Mouse (Mus musculus) erythroid progenitor cell, adult 5-6 weeks (primary cell): ENCODE results near the gene Arid1b. TPM values are rescaled to one million over a fixed set of nuclear protein-coding genes. Genes with fewer than 3 reads are reported as not detected.

Experiments used
- ATAC-seq: replicated peaks from 2 replicates; pipeline ENCODE4 v1.8.0; 2016; ENCODE audit warnings: moderate number of reproducible peaks, mild to moderate bottlenecking, moderate TSS enrichment, inconsistent platforms; ENCODE audit not compliant: poor library complexity, low FRiP score, severe bottlenecking
- total RNA-seq, 2 experiments: library from RNA; stranded (forward) in 1 of 2; stranded (reverse) in 1 of 2; fragments of 150-400 nt in 1 of 2; fragments of 186-747, 209-891 nt in 1 of 2; gene quantifications; 2 replicates each; pipeline versions ENCODE4 v1.2.3 to v1.2.4; 2015 to 2017; ENCODE audit warnings: low replicate concordance in 2 of 2

The Arid1b gene
- total RNA-seq, 2 experiments from 2014 or later = 7.2 to 17.2 TPM

DNA sequence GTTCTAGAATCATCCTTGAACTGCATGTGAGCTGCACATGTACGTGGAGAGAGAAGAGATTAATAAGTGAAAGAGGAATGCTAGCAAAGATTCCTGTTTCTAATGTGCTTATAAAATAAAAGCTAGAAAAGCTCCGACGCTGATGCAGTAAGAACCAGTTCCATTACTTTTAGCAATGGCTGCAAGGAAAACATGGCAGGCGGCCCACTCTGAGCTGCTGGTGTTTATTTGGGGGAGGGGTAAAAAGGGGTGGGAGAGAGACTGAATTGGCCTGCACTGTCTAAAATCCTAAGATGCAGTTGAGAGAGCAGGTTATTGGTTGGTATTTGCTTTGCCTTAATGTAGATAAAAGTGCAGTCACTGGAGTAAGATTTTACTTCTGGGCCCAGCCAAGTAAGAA is 204.7 kb downstream of the Arid1b start:
- ATAC-seq = no peak

DNA sequence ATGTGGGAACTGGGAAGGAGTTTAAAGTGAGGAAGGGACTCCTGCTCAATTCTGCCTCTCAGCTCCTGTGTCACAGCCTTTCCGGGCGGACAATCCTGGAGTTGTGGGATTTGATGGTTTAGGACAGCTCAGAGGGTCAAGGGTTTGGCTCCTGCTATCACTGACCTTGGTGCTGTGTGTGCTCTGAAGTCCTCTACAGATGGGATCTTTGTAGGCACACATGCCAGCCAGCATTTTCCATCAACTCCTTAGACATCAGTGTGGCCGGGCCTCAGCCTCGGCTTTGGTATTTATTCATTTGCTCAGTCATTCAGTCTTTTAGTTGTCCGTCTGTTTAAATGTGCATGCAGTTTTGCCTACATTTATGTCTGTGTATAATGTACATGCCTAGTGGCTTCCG is 206.5 kb downstream of the Arid1b start:
- no peak for ATAC-seq

DNA sequence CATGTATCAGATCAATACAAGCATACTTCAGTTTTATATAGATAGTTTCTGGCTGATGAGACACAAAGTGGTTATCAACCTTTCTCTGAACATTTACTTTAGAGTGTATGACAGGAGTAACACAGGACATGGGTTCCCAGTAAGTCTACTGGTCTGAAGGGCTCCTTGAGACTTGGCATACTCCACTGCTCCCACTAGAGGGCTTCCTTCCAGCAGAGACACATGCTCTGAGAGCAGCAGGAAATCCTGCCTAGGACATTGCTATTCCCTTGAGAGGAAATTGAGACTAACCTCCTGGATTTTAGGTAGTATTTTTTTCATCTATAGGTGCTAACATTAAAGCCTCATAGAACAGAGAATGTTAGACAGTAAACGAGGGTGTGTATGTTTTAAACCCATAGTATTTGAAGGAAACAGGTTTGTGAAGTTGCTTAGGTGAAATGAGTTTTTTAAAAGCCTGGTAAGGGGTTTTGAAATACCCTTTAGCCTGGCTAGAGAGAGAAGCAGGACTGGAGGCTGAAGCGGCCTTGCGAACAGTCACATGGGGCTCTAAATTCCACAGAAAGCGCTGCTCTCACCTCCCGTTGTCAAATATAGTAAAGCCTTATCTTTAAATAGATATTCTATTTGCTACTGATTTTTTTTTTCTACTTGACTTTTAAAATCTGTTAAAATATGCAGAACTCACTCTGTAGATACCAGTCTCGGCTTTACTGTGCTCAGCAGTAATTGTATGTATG is 207.9 kb downstream of the Arid1b start:
- ATAC-seq = peak; percentile 77

DNA sequence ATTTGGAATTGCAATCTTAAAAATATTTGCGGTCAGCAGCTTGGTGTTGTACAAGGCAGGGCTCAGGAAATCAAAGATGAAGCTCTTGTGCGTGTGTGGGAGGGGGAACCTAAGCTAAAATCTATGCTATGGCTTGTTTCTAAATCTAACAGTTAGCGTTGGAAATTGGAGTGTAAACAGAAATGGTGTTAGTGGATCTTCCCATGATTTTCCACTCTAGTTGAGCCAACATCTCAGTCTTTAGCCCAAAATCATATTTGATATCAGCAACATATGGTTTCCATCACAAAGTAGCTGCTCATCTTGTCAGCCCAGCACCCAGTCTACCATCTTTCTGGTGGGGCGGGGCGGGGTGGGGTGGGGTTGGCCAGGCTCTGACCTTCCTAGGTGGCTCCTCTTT is 208.6 kb downstream of the Arid1b start:
- ATAC-seq = no peak

DNA sequence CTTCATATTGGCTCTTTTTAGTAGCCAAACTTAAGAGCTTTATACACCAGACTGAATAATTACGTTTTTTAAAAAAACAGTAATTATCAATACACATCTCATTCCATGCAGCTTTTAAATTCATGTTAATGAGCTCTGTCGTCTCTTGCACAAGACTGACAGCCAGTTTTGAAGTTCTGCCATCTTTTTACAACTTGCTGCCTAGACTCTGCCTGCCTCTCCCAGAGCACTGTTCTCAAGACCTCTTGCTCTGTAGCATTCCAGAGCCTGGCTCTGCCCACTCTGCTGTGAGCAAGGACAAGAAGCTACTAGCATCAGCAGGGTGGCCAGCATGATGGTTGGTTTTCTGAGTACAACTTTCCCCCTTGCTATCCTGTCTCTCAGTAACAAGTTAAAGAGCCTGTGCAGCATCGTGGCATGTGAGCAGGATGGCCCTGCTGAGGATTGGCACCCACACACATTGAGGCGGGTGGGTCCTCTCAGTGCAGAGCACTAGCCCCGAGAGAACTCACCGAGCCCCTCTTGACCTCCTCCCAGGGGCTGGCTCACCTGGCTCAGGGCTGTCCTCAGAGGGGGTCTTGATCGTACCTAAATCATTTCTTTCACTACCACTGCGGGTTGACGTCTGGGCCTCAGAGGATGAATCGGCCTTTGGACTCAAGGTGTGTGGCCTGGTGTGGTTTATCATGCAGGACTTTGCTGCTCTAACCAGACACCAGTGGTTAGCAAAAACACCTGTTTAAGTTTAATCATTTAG is 209.4 kb downstream of the Arid1b start:
- ATAC-seq = no peak

DNA sequence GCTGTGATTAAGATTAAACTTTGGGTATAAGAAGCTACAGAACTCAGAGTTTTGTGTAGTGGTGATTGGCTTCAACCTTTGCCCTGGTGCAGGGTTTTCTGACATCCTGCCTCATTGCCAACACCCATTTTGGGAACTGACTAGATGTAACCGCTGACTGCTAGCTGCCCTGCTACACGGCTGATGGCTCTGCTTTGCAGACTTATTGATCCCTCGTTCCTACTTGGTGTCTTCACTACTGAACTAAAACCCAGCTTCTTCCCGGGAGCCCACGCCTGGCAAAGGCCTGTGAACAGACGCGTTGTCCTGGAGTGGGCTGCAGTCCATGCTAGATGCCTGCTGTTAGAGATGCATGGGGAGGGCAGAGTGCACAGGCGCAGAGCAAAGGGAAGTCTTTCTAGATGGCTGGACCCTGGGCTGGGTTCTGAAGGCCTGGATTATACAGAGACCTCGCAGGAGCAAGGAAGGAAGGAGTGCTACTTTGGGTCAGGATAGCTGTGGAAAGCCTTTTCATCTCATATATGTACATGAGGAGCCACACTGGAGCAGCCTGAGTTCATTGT is 210.1 kb downstream of the Arid1b start:
- ATAC-seq = no peak

DNA sequence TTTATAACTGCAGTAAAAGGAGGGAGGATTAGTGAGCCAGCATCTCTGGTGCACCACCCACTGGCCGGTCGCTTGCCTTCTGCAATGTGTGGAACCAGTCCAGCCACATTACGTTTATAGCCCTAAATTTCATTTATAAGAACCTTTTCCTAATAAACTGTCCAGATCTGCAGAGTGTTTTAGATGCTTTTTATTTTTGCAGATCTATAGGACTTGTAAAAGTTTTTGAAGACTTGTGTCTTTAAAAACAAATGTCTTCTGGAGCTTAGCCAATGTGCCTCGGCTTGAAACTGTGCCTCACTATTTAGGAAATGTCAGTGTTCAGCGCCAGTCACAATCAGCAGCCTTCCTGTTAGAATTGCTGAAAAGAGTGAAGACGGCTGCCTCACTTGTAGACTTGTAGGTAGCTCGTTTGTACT is 211.0 kb downstream of the Arid1b start:
- no peak for ATAC-seq

DNA sequence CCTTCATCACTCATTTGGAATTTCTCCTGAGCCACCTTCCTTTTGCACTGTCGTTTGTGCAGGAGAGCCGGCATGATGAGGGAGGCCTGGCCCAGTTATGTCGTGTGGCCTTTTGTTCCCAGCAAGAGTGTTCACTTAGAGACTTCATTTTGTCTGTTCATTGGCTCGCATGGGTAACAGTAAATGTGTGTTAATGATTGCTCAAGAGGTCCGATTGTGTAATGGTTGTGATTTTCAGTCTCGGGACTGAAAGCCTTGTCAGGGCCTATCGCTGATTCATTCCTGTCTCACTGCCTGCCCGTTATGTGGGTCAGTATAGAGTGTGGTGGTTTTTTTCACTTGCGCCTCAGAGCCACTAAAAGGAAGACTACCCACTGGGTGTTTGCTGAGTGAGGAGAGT is 212.6 kb downstream of the Arid1b start:
- ATAC-seq = no peak

DNA sequence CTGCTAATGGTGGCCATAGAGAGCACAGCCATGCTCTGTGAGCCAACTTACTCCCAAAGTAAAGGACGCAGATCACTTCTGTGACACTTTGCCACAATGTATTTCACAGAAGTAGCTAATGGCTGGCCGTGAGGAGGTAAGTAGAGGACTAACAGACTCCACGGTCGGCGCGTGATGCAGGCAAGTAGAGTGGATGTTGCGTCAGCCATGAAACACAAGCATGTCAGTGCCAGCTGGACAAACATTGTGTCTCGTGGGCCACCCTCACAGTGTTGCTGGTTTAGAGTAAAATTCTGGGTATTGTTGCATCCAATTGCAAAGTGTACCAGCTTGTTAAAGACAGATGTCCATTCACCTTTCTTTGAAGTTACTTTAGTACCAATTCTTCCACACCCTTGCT is 213.7 kb downstream of the Arid1b start:
- no peak for ATAC-seq

DNA sequence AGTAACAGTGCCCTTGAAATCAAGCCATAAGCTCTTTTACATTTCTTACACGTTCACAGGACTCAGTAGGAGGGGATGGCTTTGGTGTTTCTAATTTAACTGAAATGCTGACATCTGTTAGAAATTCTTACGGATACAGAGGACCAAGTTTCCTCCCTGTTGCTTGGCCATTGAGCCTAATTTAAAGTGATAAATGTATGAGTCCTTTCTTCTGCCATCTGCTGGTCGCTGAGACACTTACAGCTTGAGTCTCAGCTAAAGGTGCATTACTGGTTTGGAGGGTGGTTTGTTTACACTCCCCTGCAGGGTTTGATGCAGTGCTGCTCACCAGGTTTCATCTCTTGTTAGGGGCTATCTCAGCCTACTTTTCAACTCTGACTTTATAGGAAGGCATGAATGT is 214.2 kb downstream of the Arid1b start:
- ATAC-seq = no peak

DNA sequence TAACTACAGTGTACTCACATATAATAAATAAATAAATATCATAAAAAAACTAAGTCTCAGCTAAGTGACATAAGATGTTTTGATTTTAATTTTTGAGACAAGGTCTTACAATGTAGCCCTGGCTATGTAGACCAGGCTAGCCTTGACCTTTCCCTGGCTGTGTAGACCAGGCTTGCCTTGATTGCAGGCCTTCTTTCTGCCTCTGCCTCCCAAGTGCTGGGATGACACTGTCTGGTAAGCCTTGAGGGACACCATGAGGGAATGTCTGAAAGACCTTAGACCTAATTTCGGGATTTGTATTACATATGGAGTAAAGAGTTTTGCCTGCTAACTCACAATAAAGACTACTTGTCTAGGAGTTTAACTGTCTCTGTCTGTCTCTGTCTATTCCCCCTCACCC is 214.9 kb downstream of the Arid1b start:
- ATAC-seq = no peak

DNA sequence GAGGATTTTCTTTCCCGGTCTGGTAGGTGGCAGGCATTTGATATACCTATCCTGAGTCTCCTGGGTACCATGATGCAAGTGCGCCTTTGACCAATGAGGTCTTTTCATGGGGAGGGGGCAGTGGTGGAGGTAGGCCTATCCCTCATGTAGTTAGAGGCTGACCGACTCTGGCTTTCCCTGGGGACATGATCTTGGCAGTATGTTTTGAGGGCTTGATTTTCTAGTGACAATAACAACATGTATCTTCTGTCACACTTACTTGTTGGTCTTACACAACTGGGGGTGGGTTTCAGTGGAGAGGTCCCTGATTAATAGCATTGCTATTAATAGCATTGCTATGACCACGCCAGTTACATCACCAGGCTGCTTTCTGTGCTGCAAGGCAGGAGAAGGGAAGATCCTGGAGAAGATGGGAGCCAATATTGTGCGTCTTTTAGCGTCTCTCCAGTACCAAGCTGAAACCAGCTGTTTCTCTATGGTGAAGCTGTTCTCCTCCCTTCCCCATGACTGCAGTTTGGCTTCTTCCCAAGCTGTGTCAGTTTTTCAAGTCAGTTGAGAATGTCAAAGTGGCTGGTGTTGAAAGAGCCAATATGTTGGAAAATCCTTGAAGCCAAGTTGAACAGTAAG is 216.1 kb downstream of the Arid1b start:
- ATAC-seq = no peak

DNA sequence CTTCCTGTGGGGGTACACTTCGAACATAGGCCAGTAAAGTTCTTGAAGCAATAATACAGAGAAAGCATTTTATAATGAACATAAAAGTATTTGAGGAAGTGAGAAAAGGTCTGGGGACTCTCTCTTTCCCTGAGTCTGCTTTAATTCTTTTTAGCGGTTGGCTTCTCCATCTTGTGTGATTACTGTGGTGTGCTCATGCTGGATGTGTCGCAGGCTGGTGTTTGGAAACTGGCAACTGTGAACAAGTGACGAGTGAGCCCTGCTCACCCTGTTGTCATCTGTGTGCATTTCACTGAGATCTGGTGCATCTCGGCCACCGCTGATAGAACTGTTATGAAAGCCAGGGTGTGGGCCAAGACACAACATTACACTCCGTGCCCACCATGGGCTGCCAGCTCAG is 216.8 kb downstream of the Arid1b start:
- ATAC-seq = no peak

DNA sequence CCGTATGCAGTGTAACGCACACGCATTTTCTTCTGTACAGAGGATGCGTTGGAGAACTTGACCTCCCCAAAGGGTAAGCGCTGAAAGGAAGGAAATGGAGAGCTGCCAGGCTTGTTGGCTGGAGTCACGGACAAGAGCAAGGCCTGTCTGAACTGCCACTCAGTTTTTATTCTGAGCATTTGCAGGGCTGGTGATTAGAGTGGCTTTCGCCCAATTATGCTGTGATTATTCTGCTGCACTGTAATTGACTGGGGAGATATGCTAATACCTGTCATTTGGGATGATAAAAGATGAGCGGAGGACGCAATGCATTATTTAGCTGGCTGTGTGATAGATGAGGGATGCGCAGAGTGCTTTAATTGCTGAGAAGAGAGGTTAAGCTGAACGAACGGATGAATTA is 218.0 kb downstream of the Arid1b start:
- ATAC-seq = no peak

DNA sequence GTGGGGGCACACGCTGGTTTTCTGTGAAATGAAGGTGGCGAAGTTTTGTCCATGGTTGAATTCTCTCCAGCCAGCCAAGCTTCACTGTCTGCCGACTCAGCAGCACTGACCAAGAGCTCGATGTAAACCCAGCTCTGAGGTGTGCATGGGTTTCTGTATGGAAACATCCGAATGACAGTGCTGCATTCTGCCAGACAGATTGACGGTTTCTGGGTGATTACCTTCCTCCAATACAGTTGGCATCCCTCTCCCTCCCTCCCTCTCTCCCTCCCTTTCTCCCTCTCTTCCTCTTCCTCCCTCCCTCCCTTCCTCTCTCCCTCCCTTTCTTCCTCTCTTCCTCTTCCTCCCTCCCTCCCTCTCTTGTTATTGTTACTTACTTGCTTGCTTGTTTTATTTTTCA is 219.3 kb downstream of the Arid1b start:
- no peak for ATAC-seq

DNA sequence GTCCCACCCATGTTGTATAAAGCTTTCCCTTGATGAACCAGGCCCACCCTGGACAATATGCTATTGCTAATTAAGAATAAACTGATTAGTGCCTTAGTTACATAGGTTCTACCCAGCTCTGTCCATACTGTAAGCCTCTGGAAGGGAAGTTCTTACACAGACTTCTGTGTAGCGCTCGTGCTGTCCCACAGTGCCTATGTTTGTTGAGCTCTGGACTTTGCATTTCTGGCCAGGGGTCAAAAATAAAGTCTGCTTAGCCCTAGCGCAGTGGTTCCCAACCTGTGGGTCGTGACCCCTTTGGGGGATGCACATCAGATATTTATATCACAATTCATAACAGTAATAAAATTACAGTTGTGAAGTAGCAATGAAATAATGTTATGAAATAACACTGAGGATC is 221.2 kb downstream of the Arid1b start:
- ATAC-seq = no peak

DNA sequence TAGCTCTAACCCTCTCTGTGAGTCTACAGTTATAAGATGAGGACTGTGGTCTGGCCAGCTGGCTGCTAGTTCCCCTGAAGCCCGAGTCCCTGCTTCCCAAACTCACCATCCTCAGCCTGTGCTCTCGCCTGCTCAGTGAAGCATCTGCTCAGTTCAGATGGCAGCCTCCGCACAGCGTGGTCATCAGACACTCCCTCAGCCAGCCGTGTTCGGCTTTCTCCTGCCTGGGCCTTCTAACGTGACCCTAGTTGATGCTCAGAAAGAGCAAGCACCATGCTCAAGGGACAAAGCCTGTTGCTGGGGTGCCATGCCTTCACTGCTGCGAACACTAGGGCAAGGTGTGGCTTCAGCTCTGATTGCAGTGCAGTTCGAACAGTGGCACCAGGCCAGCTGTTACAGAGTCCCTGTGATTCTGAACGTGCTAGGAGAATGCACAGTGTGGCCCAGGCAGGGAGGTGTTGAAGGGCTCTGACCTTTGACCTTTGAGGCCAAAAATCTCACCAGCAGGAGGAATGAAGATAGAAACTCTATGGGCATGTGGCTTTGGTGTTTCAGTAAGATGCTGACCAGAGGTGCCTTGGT is 222.9 kb downstream of the Arid1b start:
- ATAC-seq = no peak

DNA sequence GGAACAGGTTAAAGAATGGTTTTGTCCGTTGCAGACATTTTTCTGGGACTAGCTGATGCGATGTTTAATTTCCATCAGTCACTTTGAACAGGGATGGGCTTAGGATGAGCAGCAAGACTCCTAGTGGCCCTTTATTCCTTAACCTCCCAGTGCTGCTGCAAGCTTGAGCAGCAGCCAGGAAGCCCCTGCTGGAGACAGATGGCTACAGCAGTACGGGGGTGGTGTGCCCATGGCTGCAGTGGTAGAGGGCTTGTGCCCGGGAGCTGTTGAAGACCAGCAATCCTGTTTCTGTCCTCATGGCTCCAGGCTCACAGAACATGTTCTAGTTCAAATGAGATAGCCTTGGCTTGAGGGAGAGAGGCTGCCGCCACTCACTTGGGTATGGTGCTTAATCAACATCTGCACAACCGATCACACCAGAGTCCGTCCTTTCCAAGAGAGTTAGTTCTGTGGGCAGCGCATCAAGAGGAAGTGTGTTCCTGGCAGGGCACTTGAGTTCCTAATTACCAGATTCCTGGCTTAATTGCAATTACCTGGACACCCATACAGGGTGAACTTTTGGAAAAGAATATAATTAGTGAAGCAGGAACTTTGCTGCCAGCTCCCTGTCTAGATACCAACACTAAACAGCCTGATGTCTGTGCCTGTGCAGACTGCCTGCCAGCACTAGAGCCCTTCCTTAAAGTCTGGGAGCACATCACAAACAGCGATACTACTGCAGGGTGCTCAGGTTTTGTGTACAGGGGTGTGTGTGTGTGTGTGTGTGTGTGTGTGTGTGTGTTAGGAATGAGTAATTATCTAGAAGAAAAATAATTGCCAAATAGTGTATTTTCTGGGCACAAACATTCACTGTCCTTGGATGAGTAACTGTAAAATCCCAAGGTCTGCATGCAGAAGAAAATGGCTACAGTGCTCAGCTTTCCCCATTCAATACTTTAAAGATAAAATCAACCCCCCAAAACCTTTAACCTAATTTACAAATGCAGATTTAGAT is 224.0 kb downstream of the Arid1b start:
- no peak for ATAC-seq

DNA sequence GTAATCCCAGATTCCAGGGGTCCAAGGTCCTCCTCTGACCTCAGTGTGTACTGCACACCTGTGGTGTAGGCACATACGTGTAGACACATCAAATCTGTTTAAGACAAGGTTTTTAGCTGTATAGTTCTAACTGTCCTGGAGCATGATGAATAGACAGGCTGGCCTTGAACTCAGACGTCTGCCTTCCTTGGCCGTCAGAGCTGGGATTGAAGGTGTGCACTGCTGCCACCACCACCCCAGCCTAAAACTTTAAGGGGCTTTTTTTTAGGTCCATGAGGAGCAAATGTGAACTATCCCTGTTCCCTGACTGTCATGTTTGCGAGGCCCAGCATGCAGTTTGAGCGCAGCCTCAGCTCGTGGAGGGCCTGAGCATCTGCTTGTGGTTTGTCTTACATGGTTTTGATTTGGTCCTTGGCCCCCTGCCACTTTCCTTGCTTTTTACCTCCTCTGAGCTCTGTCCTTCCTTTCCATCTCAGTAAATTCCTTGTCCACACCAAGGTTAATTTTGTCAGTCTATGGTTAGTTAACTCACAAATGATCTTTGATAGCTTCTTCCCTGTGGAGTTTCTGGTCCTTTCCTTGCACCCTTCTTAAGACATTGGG is 224.9 kb downstream of the Arid1b start:
- ATAC-seq = no peak
